Mouse (Mus musculus): ENCODE data around the gene Wfdc2. TPM values are rescaled to one million over a fixed set of nuclear protein-coding genes. Genes with fewer than 3 reads are reported as not detected.
"Not testable (repeated sequence)": the region's sequence is repeated elsewhere in the genome, so short reads cannot be mapped to it uniquely, and the experiment has no call there.

Wfdc2 gene
- polyA plus RNA-seq, 3 experiments from 2014 or later: not detected

- no peak for ATAC-seq
Observed at GRCm38 (mm10) chr2:164549963-164550894, 12.0 kb upstream of the Wfdc2 start.

GRCm38 (mm10) chr2:164550895-164551269 is 11.3 kb upstream of the Wfdc2 start:
- peak; percentile 63 for ATAC-seq

GRCm38 (mm10) chr2:164551502-164551901 is 10.7 kb upstream of the Wfdc2 start:
- ATAC-seq: no peak

- no peak for ATAC-seq
Observed at GRCm38 (mm10) chr2:164558426-164558825, 3.8 kb upstream of the Wfdc2 start.

GRCm38 (mm10) chr2:164558991-164559645 is 3.1 kb upstream of the Wfdc2 start:
- ATAC-seq: no peak

GRCm38 (mm10) chr2:164560106-164560505 is 2.1 kb upstream of the Wfdc2 start:
- ATAC-seq: no peak

- ATAC-seq: peak; percentile 80
Observed at GRCm38 (mm10) chr2:164563339-164564038, 1.3 kb downstream of the Wfdc2 start.

GRCm38 (mm10) chr2:164564346-164564745 is 2.1 kb downstream of the Wfdc2 start:
- ATAC-seq: no peak

GRCm38 (mm10) chr2:164566997-164567396 is 4.8 kb downstream of the Wfdc2 start:
- no peak for ATAC-seq

- no peak for ATAC-seq
Observed at GRCm38 (mm10) chr2:164567460-164567859, 5.2 kb downstream of the Wfdc2 start.

- not testable (repeated sequence) for ATAC-seq
Observed at GRCm38 (mm10) chr2:164573359-164573758, 11.1 kb downstream of the Wfdc2 start, which contains the start of gene Spint3. Gene Spint3, minus strand, starts transcription at chr2:164573459.

GRCm38 (mm10) chr2:164585025-164585725 is 23.0 kb downstream of the Wfdc2 start, which contains the start of gene Wfdc6a:
Gene Wfdc6a, minus strand, starts transcription at chr2:164585447.
- ATAC-seq: not testable (repeated sequence)

- ATAC-seq: no peak
Observed at GRCm38 (mm10) chr2:164592014-164592413, 29.8 kb downstream of the Wfdc2 start.

- ATAC-seq: no peak
Observed at GRCm38 (mm10) chr2:164593494-164593893, 31.3 kb downstream of the Wfdc2 start, which contains the start of gene Eppin. Gene Eppin, minus strand, starts transcription at chr2:164593594.

GRCm38 (mm10) chr2:164600179-164600578 is 38.0 kb downstream of the Wfdc2 start:
- ATAC-seq: no peak

- ATAC-seq: no peak
Observed at GRCm38 (mm10) chr2:164603482-164603881, 41.3 kb downstream of the Wfdc2 start.

GRCm38 (mm10) chr2:164604411-164604810 is 42.2 kb downstream of the Wfdc2 start:
- ATAC-seq: no peak

- ATAC-seq: no peak
Observed at GRCm38 (mm10) chr2:164608781-164609180, 46.6 kb downstream of the Wfdc2 start.

- ATAC-seq: not testable (repeated sequence)
Observed at GRCm38 (mm10) chr2:164613471-164613870, 51.3 kb downstream of the Wfdc2 start, which contains the start of the genes Wfdc6b and Wfdc8. Gene Wfdc6b, plus strand, starts transcription at chr2:164613522. Gene Wfdc8, minus strand, starts transcription at chr2:164613626.

- ATAC-seq: no peak
Observed at GRCm38 (mm10) chr2:164615386-164615785, 53.2 kb downstream of the Wfdc2 start.
